Mouse (Mus musculus) forebrain, postnatal 0 days (tissue): Measurements from ENCODE around the gene Synj1. TPM values are rescaled to one million over a fixed set of nuclear protein-coding genes. Genes with fewer than 3 reads are reported as not detected.

Experiments
- ATAC-seq: fragments of 200-750 bp; cut with Nextera tagmentation; 2 replicates; pipeline ENCODE4 v1.8.0; 2017; ENCODE audit warnings: mild to moderate bottlenecking, moderate library complexity
- DNase-seq: peaks from one replicate; pipeline ENCODE4 v3.0.0-alpha.2; 2015
- H3K27ac ChIP-seq: fragments of 300-500 bp; sonication (generic); 2 replicates; pipeline ENCODE4 v1.5.1; 2014; ENCODE audit warnings: low read depth, mild to moderate bottlenecking, antibody characterized with exemption, low read length, moderate library complexity, mixed read lengths
- H3K27me3 ChIP-seq: fragments of 300-500 bp; sonication (generic); 2 replicates; pipeline ENCODE4 v1.6.1; 2014; ENCODE audit warnings: mild to moderate bottlenecking, low read length, mixed read lengths; ENCODE audit not compliant: insufficient read depth
- H3K36me3 ChIP-seq: fragments of 300-500 bp; sonication (generic); 2 replicates; pipeline ENCODE4 v1.6.1; 2014; ENCODE audit warnings: mild to moderate bottlenecking, moderate library complexity; ENCODE audit not compliant: insufficient read depth
- H3K4me1 ChIP-seq: fragments of 300-500 bp; sonication (generic); 2 replicates; pipeline ENCODE4 v1.6.1; 2014; ENCODE audit warnings: antibody characterized with exemption; ENCODE audit not compliant: insufficient read depth
- H3K4me2 ChIP-seq: fragments of 300-500 bp; sonication (generic); 2 replicates; pipeline ENCODE4 v1.6.1; 2014; ENCODE audit warnings: low read depth, mild to moderate bottlenecking, moderate library complexity
- H3K4me3 ChIP-seq: fragments of 300-500 bp; sonication (generic); 2 replicates; pipeline ENCODE4 v1.5.1; 2014; ENCODE audit warnings: low read depth, low read length, mixed read lengths
- H3K9ac ChIP-seq: fragments of 300-500 bp; sonication (generic); 2 replicates; pipeline ENCODE4 v1.6.1; 2014; ENCODE audit warnings: mild to moderate bottlenecking
- H3K9me3 ChIP-seq: fragments of 300-500 bp; sonication (generic); 2 replicates; pipeline ENCODE4 v1.6.1; 2016; ENCODE audit warnings: low read length
- CTCF ChIP-seq: sonication (generic); IDR thresholded peaks from 2 replicates; pipeline ENCODE4 v1.5.1; 2016; ENCODE audit warnings: antibody characterized with exemption, control low read depth, low read depth
- WGBS: fragments of 180-500 bp; shearing (Covaris S2); extraction: QIAGEN DNeasy Blood & Tissue Kit; methylation state at CpG from one replicate; pipeline ENCODE4 v1.1.7; 2014; 5-methylcytosine and 5-hydroxymethylcytosine counted together
- polyA plus RNA-seq: library from polyadenylated mRNA; unstranded; fragments of >200 nt; fragmentation: Nextera tagmentation; extraction: Ambion mirVana; gene quantifications from 2 replicates; pipeline ENCODE4 v1.2.1, GENCODE M21; 2015
- total RNA-seq: library from RNA; depleted of rRNA; stranded (reverse); fragments of >200 nt; gene quantifications from 2 replicates; pipeline ENCODE4 v1.2.3, GENCODE M21; 2014; rRNA removed

Synj1 gene
- total RNA-seq: 48.2 and 62.5 TPM in 2 replicates
- 24.8 and 38.0 TPM in 2 replicates for polyA plus RNA-seq

- WGBS: 2% methylated on average over 55 of the region's 66 CpGs
- H3K36me3 ChIP-seq: peaks cover 22% of the 10 kb centered on the region
- peak within 1 kb of the TSS; percentile 85 for H3K9ac ChIP-seq
- DNase-seq (peak; percentile 93), ATAC-seq (peak; percentile 94)
- peak within 1 kb of the TSS; percentile 85 for H3K4me3 ChIP-seq
- peaks cover 7% of the 10 kb centered on the region; the same call in 1 of the 2 replicates for H3K4me1 ChIP-seq
- peak within 1 kb of the TSS; percentile 97 for H3K27ac ChIP-seq
- H3K27me3 ChIP-seq: no peaks in the 10 kb centered on the region
- TF ChIP-seq CTCF: peak; percentile 42
- peak within 1 kb of the TSS; percentile 74 for H3K4me2 ChIP-seq
- no peaks in the 10 kb centered on the region for H3K9me3 ChIP-seq
Observed at GRCm38 (mm10) chr16:91011021-91011683, at the start of gene Synj1. TSS of gene Synj1 (minus strand) at chr16:91011308.

- DNase-seq (no peak), ATAC-seq (no peak)
- 78% methylated on average over 6 of the region's 6 CpGs for WGBS
- H3K9me3 ChIP-seq: no peaks in the 10 kb centered on the region
- H3K9ac ChIP-seq: no peak overlapping the region
- no peaks in the 10 kb centered on the region for H3K36me3 ChIP-seq
- no peak for TF ChIP-seq CTCF
- H3K27ac ChIP-seq: no peak overlapping the region
- no peak overlapping the region for H3K4me2 ChIP-seq
- no peaks in the 10 kb centered on the region for H3K27me3 ChIP-seq
- no peak overlapping the region for H3K4me3 ChIP-seq
- no peaks in the 10 kb centered on the region for H3K4me1 ChIP-seq
Observed at GRCm38 (mm10) chr16:91057741-91058140, 46.6 kb upstream of the Synj1 start.

GRCm38 (mm10) chr16:91057261-91057660, 46.2 kb upstream of the Synj1 start:
- ATAC-seq (no peak), DNase-seq (no peak)
- 92% methylated on average over 4 of the region's 4 CpGs for WGBS
- Histone ChIP-seq H3K27me3 (no peaks in the 10 kb centered on the region), H3K4me1 (no peaks in the 10 kb centered on the region), H3K27ac (no peak overlapping the region), H3K9ac (no peak overlapping the region), H3K4me3 (no peak overlapping the region), H3K36me3 (no peaks in the 10 kb centered on the region), H3K4me2 (no peak overlapping the region), H3K9me3 (no peaks in the 10 kb centered on the region)
- TF ChIP-seq CTCF: no peak

GRCm38 (mm10) chr16:91056043-91056821, 45.1 kb upstream of the Synj1 start:
- 43% methylated on average over 16 of the region's 16 CpGs for WGBS
- peak; percentile 76; the same call in 1 of the 2 replicates for ATAC-seq
- Histone ChIP-seq H3K9me3 (no peaks in the 10 kb centered on the region), H3K27ac (no peak overlapping the region), H3K27me3 (no peaks in the 10 kb centered on the region), H3K36me3 (no peaks in the 10 kb centered on the region), H3K9ac (no peak overlapping the region), H3K4me3 (no peak overlapping the region), H3K4me2 (no peak overlapping the region), H3K4me1 (no peaks in the 10 kb centered on the region)
- TF ChIP-seq CTCF: no peak
- DNase-seq: peak; percentile 18

- H3K4me1 ChIP-seq: no peaks in the 10 kb centered on the region
- ATAC-seq: no peak
- DNase-seq: no peak
- H3K4me3 ChIP-seq: no peak overlapping the region
- no peaks in the 10 kb centered on the region for H3K9me3 ChIP-seq
- no peak overlapping the region for H3K4me2 ChIP-seq
- no peaks in the 10 kb centered on the region for H3K27me3 ChIP-seq
- H3K36me3 ChIP-seq: no peaks in the 10 kb centered on the region
- 80% methylated on average over 5 of the region's 5 CpGs for WGBS
- no peak for TF ChIP-seq CTCF
- H3K27ac ChIP-seq: no peak overlapping the region
- no peak overlapping the region for H3K9ac ChIP-seq
Observed at GRCm38 (mm10) chr16:91055150-91055549, 44.0 kb upstream of the Synj1 start.

GRCm38 (mm10) chr16:91053599-91053998, 42.5 kb upstream of the Synj1 start:
- 34% methylated on average over 8 of the region's 8 CpGs for WGBS
- DNase-seq (no peak), ATAC-seq (no peak)
- no peaks in the 10 kb centered on the region for H3K27me3 ChIP-seq
- no peak for TF ChIP-seq CTCF
- H3K4me2 ChIP-seq: no peak overlapping the region
- H3K4me3 ChIP-seq: no peak overlapping the region
- H3K36me3 ChIP-seq: no peaks in the 10 kb centered on the region
- no peaks in the 10 kb centered on the region for H3K9me3 ChIP-seq
- H3K4me1 ChIP-seq: no peaks in the 10 kb centered on the region
- H3K27ac ChIP-seq: no peak overlapping the region
- no peak overlapping the region for H3K9ac ChIP-seq

- ATAC-seq (no peak), DNase-seq (peak; percentile 26)
- Histone ChIP-seq H3K9me3 (no peaks in the 10 kb centered on the region), H3K36me3 (no peaks in the 10 kb centered on the region), H3K27ac (no peak overlapping the region), H3K4me2 (0 out of 2 replicates have a peak overlapping the region, but pooled peaks have one; percentile 63), H3K9ac (no peak overlapping the region), H3K4me3 (no peak overlapping the region), H3K27me3 (no peaks in the 10 kb centered on the region), H3K4me1 (peaks cover 7% of the 10 kb centered on the region)
- peak; percentile 67 for TF ChIP-seq CTCF
- 61% methylated on average over 8 of the region's 8 CpGs for WGBS
Observed at GRCm38 (mm10) chr16:91045511-91045910, 34.4 kb upstream of the Synj1 start.
